Mouse (Mus musculus) embryonic stem cell, embryonic (primary cell): ENCODE results near the gene Pcca.

Source experiments
- CTCF ChIA-PET, 4 experiments: fragments of 300-600 bp in 2 of 4; fragments of 350-600 bp in 2 of 4; sonication (Branson Sonifier 250); formaldehyde crosslinking; loops; one replicate each; lab custom pipeline; 2022; ENCODE audit warnings: inconsistent platforms in 2 of 4; lab: Charles Lee
- POLR2A ChIA-PET, 4 experiments: fragments of 300-600 bp in 2 of 4; fragments of 350-600 bp in 2 of 4; sonication (Branson Sonifier 250); formaldehyde crosslinking; loops; one replicate each; lab custom pipeline; 2022; ENCODE audit warnings: antibody characterized with exemption in 4 of 4, inconsistent platforms in 1 of 4; lab: Charles Lee

Pcca gene

DNA sequence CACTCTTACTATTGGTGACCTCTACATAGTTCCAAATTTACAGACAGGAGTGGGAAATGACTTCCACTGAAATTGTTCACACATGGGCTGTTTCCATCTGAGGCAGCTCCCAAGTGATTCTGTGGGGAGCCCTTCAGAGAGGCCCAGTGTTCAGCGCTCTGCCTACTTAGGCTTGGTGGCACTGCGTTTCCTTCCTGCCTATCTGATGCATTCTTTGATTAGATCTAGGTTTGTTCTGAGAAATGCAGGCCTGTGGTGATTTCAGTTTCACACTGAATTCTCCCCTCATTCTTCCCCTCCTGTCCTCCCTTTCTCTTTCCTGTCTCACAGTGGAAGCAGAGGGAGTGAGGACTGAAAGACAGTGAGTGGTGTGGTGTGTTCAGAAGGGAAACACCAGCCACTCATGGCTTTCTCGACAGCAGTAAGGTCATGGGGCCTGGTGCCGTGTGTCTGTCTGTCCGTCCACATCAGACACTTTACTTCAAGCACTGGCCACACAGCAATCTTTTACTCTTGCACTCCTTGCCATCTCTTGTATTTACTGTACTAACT, 318.5 kb downstream of the Pcca start:
- ChIA-PET POLR2A (no interaction called here), CTCF (no interaction called here)

DNA sequence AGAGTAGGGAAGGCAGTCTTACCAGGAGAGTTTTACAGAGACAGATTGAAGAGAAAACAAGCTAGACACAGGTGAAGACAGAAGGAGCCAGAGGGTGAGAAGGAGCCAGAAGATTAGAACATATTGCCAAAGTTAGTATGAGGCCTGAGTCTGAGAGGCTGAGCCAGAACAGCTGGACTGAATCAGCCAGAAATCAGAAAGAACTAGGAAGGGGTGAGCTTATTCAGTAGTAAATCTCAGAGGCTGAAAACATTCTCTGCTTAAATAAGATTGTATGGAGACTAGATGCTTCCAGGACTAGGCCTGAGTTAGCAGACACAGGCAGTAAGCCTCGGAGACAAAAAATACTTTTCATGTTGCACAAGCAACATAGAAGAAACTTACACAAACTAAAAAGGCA, 325.7 kb downstream of the Pcca start:
- POLR2A ChIA-PET: no interaction called here
- CTCF ChIA-PET: no interaction called here

DNA sequence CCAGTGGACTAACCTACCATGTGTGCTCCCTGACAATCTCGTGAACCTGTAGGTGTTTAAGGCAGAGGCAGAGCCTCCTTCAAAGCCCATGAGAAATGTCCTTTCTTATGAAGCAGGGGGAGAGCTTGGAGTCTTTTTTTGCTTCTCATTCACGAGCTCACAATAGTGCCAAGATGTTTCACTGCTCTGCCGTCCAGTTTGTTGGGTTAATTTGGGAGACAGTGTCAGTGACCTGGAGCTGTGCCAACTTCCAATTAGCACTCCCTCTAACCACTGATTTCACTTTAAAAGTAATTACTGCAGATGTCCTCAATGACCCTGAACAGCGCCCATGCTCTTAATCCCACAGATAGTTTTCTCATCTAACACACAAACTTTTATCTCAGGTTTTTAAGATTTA, 328.5 kb downstream of the Pcca start:
- CTCF ChIA-PET: interaction anchor here in 2 of 4 experiments (0.7 to 1.2 kb wide), 2 partner anchors 12 to 13 kb away, joined by 3 to 4 read pairs; no protein-coding TSS in a partner anchor
- POLR2A ChIA-PET: no interaction called here

DNA sequence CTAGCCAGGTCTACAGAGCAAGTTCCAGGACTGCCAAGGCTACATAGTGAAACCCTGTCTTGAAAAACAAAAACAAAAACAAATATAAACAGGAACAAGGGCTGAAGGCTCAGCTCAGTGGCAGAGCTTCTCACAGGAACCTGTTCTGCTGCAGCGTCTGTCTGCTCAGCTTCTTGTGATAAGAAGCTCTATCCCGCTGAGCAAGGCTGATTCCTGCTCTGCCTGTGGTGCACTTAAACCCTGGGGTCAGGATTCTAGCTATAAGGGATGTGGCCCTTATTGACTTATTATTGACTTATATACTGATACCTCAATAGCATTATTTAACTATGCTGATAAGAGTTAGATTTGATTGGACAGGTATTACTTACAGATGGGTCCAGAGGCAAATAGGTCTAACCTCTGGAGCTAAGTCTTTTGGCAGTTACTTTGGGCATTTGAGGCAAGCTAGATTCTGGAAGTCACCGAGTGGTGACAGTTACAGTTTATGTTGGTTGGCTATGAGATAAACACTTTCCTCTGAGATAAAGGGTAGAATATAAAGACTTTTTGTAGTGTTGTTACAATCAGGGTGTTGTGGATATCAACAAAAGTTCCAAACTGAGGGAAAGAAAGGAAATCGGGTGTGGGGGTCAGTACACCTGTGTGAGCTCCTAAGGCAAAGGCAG, 331.5 kb downstream of the Pcca start:
- ChIA-PET POLR2A (interaction anchor here in 1 of 4 experiments (1.0 to 1.4 kb wide), 3 partner anchors 9 to 47 kb away, joined by 3 to 4 read pairs (median 4); no protein-coding TSS in a partner anchor), CTCF (interaction anchor here in 1 of 4 experiments (0.6 kb wide), 1 partner anchor 365 kb away, joined by 3 read pairs; no protein-coding TSS in a partner anchor)

DNA sequence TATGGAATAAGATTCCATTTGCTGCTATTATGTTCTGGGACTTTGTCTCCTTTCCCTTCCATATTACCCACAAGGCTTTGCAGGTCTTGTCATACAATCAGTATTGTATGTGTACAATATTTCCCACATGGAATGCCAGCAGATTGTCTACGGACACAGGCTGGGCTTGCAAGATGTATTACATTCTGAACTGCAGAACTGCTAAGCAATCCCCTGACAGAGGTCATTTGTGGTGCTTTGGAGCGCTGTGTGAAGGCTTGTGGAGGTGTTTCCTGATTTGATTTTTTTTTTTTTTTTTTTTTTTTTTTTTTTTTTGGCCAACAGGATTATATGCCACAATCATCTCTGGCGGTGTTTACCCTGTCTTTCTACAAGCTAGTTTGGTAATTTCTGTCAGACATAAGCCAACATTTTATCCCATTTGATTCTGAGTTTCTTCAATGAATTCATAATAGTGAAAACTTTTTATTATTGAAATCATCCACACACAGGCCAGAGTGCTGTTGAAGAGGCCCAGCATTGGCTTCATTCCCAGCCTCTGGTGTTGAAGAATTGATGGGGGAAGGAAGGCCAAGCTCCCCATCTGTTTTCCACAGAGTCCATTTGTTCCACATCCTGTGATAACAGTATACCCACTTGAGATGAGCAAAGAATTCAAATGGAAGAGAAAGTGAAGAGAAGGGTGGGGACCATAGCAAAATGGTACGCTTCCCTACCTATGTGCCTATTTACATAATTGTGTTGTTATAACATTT, 333.6 kb downstream of the Pcca start:
- ChIA-PET POLR2A (no interaction called here), CTCF (interaction anchor here in 1 of 4 experiments (0.5 kb wide), 1 partner anchor 115 kb away, joined by 3 read pairs; no protein-coding TSS in a partner anchor)

DNA sequence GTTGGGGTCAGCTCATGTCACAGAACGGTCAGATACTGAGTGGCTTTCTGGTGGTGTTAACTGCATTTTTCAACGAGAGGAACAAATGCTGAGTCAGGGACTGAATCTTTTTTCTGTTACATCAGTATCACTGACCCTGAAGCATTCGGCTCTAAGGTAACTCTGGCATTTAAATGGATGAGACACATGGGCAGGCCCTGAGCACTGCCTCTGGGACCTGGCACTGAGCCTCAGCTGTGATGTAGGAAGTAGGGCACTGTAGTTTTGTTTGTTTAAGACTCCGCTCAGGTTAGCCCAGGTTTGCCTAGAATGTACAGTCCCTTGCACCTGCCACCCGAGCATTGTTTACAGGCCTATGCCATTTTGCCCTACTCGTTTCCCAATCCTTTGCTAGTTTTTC, 335.7 kb downstream of the Pcca start:
- CTCF ChIA-PET: interaction anchor here in 1 of 4 experiments (0.5 kb wide), 1 partner anchor 648 kb away, joined by 5 read pairs; no protein-coding TSS in a partner anchor
- POLR2A ChIA-PET: interaction anchor here in 1 of 4 experiments (1.2 kb wide), 1 partner anchor 43 kb away, joined by 3 read pairs; the partner anchor contains the start of gene Ggact

DNA sequence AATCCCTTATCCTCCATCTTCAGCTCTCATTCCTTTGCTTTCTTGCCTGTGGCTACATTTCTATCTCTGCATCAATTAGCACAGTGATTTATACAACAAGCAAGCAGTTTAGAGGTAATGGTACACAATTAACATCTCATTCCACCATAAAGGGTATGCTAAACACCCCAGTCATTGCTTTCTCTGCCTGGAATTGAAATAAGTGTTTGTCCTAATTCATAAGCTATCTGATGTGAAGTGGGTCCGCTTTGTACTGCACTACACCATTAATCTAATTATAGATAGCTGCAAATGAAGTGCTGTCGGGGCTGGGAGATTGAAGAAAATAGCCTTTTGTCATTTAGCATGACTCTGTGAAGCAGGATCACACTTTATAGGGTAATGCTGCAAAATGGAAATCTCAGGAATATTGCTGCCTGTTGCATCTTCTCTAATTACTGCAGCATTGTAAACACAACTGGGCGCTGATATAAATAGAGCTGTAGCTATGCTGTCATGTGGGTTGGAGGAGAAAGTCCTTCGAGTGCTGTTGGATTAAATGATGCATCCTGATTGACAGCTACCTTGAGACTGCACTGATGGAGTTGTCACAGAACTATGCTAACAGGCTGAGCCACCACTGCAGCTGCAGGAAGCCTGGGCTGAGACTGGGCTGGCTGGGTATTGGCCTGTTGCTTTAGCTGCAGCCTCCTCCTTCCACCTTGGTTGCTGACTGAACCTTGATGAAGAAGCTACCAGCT, 337.9 kb downstream of the Pcca start:
- ChIA-PET CTCF (interaction anchor here in 1 of 4 experiments (2.0 kb wide), 1 partner anchor 649 kb away, joined by 6 read pairs; no protein-coding TSS in a partner anchor), POLR2A (interaction anchor here in 2 of 4 experiments (0.7 to 1.2 kb wide), 4 partner anchors 15 to 456 kb away, joined by 3 to 5 read pairs (median 4); partner anchors contain the start of gene Ggact (in 2 of the 2))

DNA sequence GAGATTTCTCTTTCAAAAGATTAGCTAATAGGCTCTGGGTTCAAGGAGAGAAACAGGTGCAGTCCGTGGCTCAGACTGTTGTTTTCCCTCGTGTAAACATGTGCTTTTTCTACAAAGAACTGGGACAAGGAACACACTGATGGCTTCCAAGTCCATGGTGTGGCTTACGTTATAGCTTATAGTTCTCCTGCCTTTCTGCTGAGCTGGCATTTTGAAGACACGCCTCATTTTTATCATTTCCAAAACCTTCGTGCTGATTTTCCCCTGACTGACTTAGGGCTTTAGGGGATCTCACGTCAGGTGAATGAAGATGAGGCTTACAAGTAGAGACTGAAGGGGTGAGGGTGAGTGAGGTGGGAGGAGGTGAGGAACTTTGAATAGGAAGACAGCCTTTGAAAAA, 338.5 kb downstream of the Pcca start:
- POLR2A ChIA-PET: interaction anchor here in 2 of 4 experiments (0.8 to 1.2 kb wide), 3 partner anchors 15 to 456 kb away, joined by 3 to 5 read pairs (median 3); partner anchors contain the start of gene Ggact (in 1 of the 2)

DNA sequence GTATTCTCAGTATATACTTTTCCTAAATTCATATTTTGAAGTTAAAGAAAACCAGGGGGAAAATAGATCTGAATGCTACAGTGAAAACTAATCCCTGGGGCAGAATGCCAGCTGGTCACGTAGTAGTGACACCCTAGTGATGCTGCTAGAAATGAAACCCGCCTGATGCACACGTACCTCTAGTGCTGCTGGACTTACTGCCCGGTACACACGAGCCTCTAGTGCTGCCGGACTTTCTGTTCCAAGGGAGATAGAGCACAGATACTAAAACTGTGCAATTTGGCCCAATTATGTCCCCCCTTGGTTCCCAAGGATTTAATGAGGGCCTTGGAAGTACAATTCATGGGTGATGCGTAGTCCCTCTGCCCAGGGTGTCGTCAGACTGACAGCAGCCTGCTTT, 340.9 kb downstream of the Pcca start:
- POLR2A ChIA-PET: interaction anchor here in 1 of 4 experiments (0.9 kb wide), 1 partner anchor 10 kb away, joined by 4 read pairs; no protein-coding TSS in a partner anchor

More for the DNA sequence above, 338.5 kb downstream of the Pcca start:
- CTCF ChIA-PET: interaction anchor here in 1 of 4 experiments (2.0 kb wide), 1 partner anchor 649 kb away, joined by 6 read pairs; no protein-coding TSS in a partner anchor

DNA sequence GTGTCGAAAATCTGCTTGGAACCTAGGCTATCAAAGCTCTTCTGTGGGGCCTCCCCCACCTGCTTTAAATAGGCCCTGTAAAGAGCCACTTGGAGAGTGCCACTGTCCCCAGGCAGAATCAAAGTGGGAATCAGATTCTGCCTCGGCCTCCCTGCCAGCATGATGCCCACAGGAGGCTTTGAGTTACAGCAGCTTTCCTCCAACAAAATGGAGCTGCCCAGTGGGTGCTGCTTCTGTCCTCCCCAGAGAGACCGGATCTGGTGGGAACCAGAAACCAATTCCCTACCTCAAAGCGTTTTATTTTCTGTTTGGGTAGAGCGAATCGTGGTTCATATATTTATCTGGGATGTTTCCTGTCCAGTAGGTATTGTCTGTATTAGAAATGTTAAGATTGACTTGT, 341.5 kb downstream of the Pcca start:
- POLR2A ChIA-PET: interaction anchor here in 2 of 4 experiments (0.6 to 0.9 kb wide), 2 partner anchors 10 to 391 kb away, joined by 4 to 5 read pairs; no protein-coding TSS in a partner anchor
- CTCF ChIA-PET: interaction anchor here (0.5 to 1.9 kb wide), 24 partner anchors 9 to 947 kb away, joined by 3 to 13 read pairs (median 3); partner anchors contain the start of gene Gm10837 (in 1 of the 4)

More for the DNA sequence above, 340.9 kb downstream of the Pcca start:
- CTCF ChIA-PET: interaction anchor here in 3 of 4 experiments (0.6 to 1.9 kb wide), 4 partner anchors 12 to 684 kb away, joined by 4 to 13 read pairs (median 6); no protein-coding TSS in a partner anchor

DNA sequence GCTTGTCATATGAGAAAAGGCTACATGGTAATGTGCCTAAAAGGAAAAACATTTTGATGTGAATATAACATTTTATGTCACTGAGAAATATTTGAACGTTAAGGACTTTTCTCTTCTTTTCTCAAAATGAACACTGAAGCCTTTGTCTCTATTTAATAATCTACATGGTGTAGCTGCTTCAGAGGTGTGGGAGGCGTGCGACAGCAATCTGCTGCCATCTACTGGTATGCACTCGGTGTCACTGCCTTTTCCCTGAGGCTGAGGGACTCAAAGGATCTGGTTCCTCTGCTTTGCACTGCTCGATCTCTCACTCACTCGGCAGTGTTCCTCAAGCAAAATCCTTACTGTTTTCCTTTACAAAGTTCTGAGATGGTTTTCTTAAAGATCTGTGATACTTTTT, 342.0 kb downstream of the Pcca start:
- ChIA-PET CTCF (interaction anchor here (0.5 to 1.9 kb wide), 23 partner anchors 9 to 948 kb away, joined by 3 to 13 read pairs (median 3); partner anchors contain the start of gene Gm10837 (in 1 of the 4)), POLR2A (interaction anchor here in 2 of 4 experiments (0.6 to 1.1 kb wide), 2 partner anchors 391 to 653 kb away, joined by 3 to 5 read pairs; no protein-coding TSS in a partner anchor)

DNA sequence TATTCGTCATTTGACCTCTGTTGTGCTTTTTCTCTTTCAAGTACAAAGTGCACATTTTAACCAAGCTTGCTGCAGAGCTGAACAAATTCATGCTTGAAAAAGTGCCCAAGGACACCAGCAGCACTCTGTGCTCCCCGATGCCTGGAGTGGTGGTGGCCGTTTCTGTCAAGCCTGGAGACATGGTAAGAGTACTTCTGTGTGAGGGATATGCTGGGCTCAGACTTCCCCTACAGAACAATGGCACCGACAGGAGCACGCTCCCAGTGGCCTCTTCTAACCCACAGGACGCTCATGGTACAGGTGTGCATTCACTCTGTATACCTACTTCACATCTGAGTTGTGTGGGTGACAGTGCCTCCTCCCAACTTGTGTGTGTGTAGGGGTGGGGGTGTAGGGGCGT, 342.6 kb downstream of the Pcca start:
- ChIA-PET POLR2A (interaction anchor here in 1 of 4 experiments (1.1 kb wide), 1 partner anchor 653 kb away, joined by 3 read pairs; no protein-coding TSS in a partner anchor), CTCF (interaction anchor here in 2 of 4 experiments (0.9 to 1.9 kb wide), 10 partner anchors 12 to 812 kb away, joined by 3 to 13 read pairs (median 4); partner anchors contain the start of gene Gm10837 (in 1 of the 2))

DNA sequence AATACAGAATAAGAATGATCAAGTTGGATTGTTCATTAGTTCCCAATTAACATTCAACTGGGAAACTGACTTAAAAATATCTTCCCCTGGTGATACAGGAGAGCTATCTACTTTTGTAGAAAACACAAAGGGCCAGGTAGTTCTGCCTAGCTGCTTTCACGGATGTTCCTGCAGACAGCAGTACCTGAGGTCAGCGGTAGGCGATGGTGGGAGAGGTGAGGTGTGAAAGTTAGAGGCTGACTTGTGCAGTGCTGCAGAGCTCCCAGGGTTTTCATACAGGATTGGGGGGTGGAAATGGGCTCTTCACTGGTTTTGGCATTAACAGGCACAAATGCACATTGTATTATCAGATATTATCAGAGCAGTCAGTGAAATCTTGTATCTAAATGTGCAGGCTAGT, 343.7 kb downstream of the Pcca start:
- CTCF ChIA-PET: no interaction called here
- POLR2A ChIA-PET: interaction anchor here in 1 of 4 experiments (0.8 to 1.0 kb wide), 2 partner anchors 25 to 35 kb away, joined by 3 to 4 read pairs; no protein-coding TSS in a partner anchor

DNA sequence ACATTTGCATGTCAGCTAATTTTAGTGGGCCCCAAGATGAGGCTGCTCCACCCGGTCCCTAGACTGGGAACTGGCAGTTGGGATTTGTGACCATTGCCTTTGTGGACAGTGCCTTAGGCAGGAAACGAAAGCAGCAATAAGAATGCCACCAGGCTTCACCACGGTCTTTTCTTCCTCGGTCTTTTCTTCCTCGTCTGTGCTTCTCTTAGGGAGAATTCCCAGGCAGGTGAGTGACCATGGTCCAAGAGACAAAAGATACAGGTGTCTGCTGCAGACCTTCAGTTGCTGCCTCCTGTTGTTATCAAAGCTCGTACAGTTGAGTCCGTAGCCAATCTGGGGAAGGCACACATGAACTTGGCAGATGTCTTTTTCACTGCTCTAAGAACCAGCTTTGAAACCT, 346.2 kb downstream of the Pcca start:
- ChIA-PET CTCF (interaction anchor here in 1 of 4 experiments (0.7 kb wide), 1 partner anchor 400 kb away, joined by 3 read pairs; no protein-coding TSS in a partner anchor), POLR2A (interaction anchor here in 1 of 4 experiments (0.7 kb wide), 1 partner anchor 1335 kb away, joined by 3 read pairs; no protein-coding TSS in a partner anchor)

DNA sequence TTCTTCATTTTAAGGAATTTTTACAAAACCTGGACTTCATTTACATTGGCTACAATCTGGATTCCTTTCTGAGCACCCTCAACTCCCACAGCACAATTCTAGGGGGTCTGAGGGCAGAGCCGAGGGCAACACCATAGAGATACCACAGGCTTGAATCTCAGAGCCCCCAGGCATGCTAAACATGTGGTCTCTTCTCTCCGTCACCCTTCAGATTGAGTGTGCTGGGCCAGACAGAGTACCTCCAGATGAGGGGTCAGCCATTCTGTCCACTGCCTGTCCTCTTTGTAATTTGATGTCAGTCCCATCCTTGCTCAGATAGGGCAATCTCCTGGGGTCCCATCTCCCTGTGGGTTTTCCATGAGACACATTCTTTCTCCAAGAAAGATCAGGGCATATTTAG, 347.6 kb downstream of the Pcca start:
- CTCF ChIA-PET: interaction anchor here in 1 of 4 experiments (0.6 kb wide), 1 partner anchor 658 kb away, joined by 4 read pairs; no protein-coding TSS in a partner anchor
- POLR2A ChIA-PET: no interaction called here

DNA sequence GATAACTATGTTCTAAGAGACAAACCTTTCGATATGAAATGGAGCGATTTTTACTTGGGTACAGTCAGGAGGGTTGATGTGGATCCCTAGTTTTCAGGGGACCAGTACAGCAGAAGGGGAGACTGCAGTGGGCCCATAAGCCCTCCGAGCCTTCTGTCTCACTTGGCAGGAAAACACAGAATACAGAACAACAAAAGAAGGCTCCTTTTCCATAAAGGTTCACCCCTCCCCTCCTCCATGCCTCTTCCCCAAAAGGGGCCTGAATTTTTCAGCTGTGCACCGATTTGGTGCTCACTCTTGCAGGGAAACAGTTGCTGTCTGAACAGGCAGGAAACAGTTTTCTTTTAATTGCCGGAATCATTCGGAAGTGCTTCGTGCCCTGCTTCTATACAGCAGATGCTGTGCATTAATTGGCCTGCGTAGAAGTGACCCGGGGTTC, 348.1 kb downstream of the Pcca start:
- POLR2A ChIA-PET: interaction anchor here in 1 of 4 experiments (1.1 kb wide), 1 partner anchor 31 kb away, joined by 3 read pairs; no protein-coding TSS in a partner anchor
- CTCF ChIA-PET: no interaction called here
